Mouse (Mus musculus): ENCODE data around the gene Ap3b1. TPM values are rescaled to one million over a fixed set of nuclear protein-coding genes. Genes with fewer than 3 reads are reported as not detected.

Ap3b1 gene
- polyA plus RNA-seq, 1 experiment from 2014 or later = 16.4 TPM

DNA sequence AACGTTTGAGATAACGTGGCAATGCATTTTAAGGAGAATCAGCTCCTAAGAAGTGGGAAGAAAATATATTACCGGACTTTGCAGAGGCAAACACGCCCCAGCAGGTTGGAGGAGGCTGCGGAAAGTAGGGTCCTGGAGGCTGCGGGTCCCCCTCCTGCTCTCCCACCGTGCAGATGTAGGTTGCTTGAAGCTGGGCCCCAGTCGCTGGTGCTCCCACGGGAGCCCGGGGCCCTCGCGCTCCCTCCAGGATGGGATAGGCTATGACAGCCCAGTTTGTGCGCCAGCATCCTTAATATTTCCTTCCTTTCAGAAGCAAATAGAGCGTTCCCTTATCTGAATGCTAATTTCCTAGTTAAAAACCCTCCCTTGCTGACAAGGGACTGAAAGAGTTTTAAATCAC lies 236.5 kb downstream of the Ap3b1 start:
- no peaks in the 10 kb centered on the region for H3K36me3 ChIP-seq (replicated peaks)
- ATAC-seq (ENCODE audit: insufficient read depth) = no peak
- no peaks in the 10 kb centered on the region for H3K9me3 ChIP-seq (replicated peaks)
- H3K4me2 ChIP-seq = no peak overlapping the region
- WGBS (ENCODE audit: insufficient replicate concordance) = 4% methylated on average over 14 of the region's 14 CpGs
- peaks cover 76% of the 10 kb centered on the region for H3K27me3 ChIP-seq
- no peak overlapping the region for H3K27ac ChIP-seq (replicated peaks)
- H3K4me1 ChIP-seq (replicated peaks) = no peaks in the 10 kb centered on the region
- H3K4me3 ChIP-seq (replicated peaks) = no peak overlapping the region
- H3K9ac ChIP-seq = no peak overlapping the region

DNA sequence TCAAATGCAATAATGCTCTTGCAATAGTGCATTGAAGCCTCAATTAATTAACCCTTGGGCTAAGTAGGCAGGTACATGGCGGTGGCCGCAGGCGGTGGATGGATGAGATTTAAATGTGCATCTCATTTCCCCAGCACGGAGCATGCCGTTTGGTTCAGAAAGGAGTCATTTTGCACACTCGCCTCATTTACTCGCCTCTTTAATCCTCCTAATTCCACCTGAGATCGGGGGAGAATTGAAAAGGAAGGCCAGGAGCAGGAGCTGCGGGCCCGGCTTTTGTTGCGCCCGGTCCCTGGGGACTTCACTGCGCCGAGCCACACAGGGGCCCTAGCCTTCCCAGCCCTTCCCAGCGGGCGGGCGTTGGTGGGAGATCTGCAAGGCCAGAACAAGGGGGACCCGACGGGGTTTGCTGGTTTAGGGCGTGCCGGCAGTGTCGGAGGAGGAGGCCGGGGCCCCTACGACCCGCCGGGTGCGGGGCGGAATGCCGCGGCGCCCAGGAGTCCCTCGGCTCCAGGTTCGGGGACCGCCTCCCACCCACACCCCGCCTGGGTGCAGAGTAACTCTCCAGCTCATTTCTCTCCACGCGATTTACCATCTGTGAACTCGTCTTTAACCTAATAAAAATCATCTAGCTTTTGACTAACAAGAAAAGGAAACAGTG lies 237.1 kb downstream of the Ap3b1 start:
- ATAC-seq (ENCODE audit: insufficient read depth) = no peak
- peaks cover 77% of the 10 kb centered on the region for H3K27me3 ChIP-seq

DNA sequence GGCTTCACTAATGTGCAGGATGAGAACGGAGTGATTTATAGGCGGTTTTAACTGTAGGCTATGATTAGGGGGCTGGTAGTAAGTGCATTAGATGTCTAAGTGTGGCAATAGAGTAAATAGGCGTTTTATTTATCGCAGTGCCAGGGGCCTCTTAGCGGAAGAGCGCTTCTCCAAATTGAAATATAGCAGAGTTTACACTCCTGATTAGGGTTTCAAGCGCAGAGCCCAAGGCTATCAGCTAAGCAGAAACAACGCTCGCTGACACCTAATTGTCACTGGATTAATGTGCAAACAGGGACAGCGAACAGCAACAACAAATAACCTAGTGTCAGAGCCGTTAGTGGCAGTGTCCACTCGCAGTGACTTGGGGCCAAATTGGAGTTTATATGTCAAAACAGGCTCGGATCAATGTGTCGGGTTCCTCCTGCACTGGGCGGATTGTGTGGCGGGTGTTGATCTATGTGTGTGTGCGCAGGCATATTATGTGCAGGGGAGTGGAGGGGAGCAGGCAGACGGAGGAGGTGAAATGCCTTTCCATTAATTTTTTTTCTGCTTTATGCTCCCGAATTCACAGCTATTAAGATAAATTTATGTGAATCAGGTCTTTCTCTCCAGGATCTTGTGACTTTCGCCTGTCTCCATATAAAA lies 237.8 kb downstream of the Ap3b1 start:
- H3K4me3 ChIP-seq (replicated peaks) = no peak overlapping the region

More for the DNA sequence above, 237.1 kb downstream of the Ap3b1 start:
- H3K4me2 ChIP-seq = 0 out of 2 replicates have a peak overlapping the region, but pooled peaks have one; percentile 5
- H3K27ac ChIP-seq (replicated peaks) = no peak overlapping the region
- no peak overlapping the region for H3K9ac ChIP-seq
- no peak overlapping the region for H3K4me3 ChIP-seq (replicated peaks)
- H3K36me3 ChIP-seq (replicated peaks) = no peaks in the 10 kb centered on the region
- H3K9me3 ChIP-seq (replicated peaks) = no peaks in the 10 kb centered on the region
- H3K4me1 ChIP-seq (replicated peaks) = no peaks in the 10 kb centered on the region
- WGBS (ENCODE audit: insufficient replicate concordance) = 2% methylated on average over 38 of the region's 38 CpGs

GRCm38 (mm10) chr13:94599718-94600117 lies 241.0 kb downstream of the Ap3b1 start:
- H3K9ac ChIP-seq = no peak overlapping the region
- ATAC-seq (ENCODE audit: insufficient read depth) = no peak
- WGBS (ENCODE audit: insufficient replicate concordance) = 24% methylated on average over 8 of the region's 8 CpGs
- H3K27ac ChIP-seq (replicated peaks) = no peak overlapping the region
- no peak overlapping the region for H3K4me2 ChIP-seq
- H3K36me3 ChIP-seq (replicated peaks) = no peaks in the 10 kb centered on the region
- no peak overlapping the region for H3K4me3 ChIP-seq (replicated peaks)
- peaks cover 75% of the 10 kb centered on the region for H3K27me3 ChIP-seq
- no peaks in the 10 kb centered on the region for H3K9me3 ChIP-seq (replicated peaks)
- no peaks in the 10 kb centered on the region for H3K4me1 ChIP-seq (replicated peaks)

More for the DNA sequence above, 237.8 kb downstream of the Ap3b1 start:
- Histone ChIP-seq H3K4me1 (replicated peaks) (no peaks in the 10 kb centered on the region), H3K9ac (no peak overlapping the region), H3K9me3 (replicated peaks) (no peaks in the 10 kb centered on the region), H3K27me3 (peaks cover 79% of the 10 kb centered on the region), H3K4me2 (no peak overlapping the region), H3K36me3 (replicated peaks) (no peaks in the 10 kb centered on the region), H3K27ac (replicated peaks) (no peak overlapping the region)
- WGBS (ENCODE audit: insufficient replicate concordance) = 10% methylated on average over 20 of the region's 20 CpGs
- ATAC-seq (ENCODE audit: insufficient read depth) = no peak

DNA sequence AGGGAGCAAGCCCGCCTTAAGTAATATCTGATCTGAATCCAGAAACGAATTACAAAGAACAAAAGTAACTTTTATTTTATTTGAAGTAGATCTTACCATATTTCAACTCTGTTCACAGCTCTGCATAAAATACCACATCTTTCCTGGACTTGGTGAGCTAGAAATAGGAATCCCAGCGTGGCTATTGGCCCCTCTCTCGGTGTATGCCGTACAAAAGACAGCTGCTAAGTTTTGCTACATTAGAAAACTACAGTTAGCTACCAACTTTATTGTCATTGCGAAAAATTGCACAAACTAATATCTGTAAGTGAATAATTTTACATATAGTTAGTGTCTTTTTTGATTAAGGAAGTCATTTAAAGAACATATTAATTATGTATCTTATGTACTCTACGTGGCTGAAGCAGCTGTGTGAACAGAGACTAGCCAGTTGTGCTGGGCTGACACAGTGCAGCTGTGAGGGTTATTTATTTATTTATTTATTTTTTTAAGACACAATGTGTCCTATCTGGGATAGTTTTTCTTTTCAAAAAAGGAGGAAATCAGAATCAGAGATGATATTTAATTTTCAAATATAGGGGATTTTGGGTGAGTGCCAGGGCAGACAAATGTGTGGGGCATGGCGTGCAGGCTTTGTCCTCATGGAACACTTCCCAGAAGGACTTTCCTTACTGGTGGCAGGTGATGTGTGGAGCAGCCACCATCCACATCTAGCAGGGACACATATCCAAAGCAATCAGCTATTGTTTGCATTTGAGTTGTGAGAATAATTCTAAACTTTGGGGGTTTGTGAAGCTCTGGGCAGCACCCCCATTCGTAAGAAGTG lies 248.5 kb downstream of the Ap3b1 start:
- H3K4me2 ChIP-seq = no peak overlapping the region
- H3K36me3 ChIP-seq (replicated peaks) = no peaks in the 10 kb centered on the region
- peaks cover 32% of the 10 kb centered on the region; the same call in 1 of the 2 replicates for H3K27me3 ChIP-seq
- no peak overlapping the region for H3K9ac ChIP-seq
- H3K9me3 ChIP-seq (replicated peaks) = no peaks in the 10 kb centered on the region
- no peak overlapping the region for H3K4me3 ChIP-seq (replicated peaks)
- no peak for ATAC-seq (ENCODE audit: insufficient read depth)
- H3K4me1 ChIP-seq (replicated peaks) = no peaks in the 10 kb centered on the region
- H3K27ac ChIP-seq (replicated peaks) = no peak overlapping the region
- WGBS (ENCODE audit: insufficient replicate concordance) = 64% methylated on average over 9 of the region's 9 CpGs

DNA sequence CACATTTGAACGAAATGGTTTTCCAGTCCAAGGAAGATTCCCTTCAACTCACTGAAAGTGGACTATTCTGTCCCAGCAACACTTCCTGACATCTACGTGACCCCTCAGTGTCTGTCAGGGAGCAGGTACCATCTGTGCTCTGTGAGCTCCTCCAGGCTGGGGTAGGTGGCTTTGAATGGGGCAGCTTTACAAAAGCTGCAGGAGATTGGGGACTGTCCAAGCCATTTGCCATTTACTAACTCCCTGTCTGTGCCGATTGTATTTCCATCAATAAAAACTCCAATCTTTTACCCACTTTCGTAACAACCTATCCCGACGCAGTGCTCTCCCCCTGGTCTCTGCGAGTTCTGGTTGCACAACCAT lies 249.1 kb downstream of the Ap3b1 start:
- peaks cover 28% of the 10 kb centered on the region; the same call in 1 of the 2 replicates for H3K27me3 ChIP-seq
- H3K9ac ChIP-seq = no peak overlapping the region
- H3K4me1 ChIP-seq (replicated peaks) = no peaks in the 10 kb centered on the region
- H3K4me3 ChIP-seq (replicated peaks) = no peak overlapping the region
- no peaks in the 10 kb centered on the region for H3K36me3 ChIP-seq (replicated peaks)
- WGBS (ENCODE audit: insufficient replicate concordance) = 64% methylated on average over 7 of the region's 7 CpGs
- H3K9me3 ChIP-seq (replicated peaks) = no peaks in the 10 kb centered on the region
- ATAC-seq (ENCODE audit: insufficient read depth) = no peak
- no peak overlapping the region for H3K27ac ChIP-seq (replicated peaks)
- no peak overlapping the region for H3K4me2 ChIP-seq

GRCm38 (mm10) chr13:94608420-94608831 lies 249.7 kb downstream of the Ap3b1 start:
- Histone ChIP-seq H3K9ac (no peak overlapping the region), H3K36me3 (replicated peaks) (no peaks in the 10 kb centered on the region), H3K4me1 (replicated peaks) (no peaks in the 10 kb centered on the region), H3K27me3 (peaks cover 27% of the 10 kb centered on the region; the same call in 1 of the 2 replicates), H3K27ac (replicated peaks) (no peak overlapping the region), H3K4me2 (no peak overlapping the region), H3K4me3 (replicated peaks) (no peak overlapping the region), H3K9me3 (replicated peaks) (no peaks in the 10 kb centered on the region)
- 28% methylated on average over 11 of the region's 11 CpGs for WGBS (ENCODE audit: insufficient replicate concordance)
- ATAC-seq (ENCODE audit: insufficient read depth) = no peak

DNA sequence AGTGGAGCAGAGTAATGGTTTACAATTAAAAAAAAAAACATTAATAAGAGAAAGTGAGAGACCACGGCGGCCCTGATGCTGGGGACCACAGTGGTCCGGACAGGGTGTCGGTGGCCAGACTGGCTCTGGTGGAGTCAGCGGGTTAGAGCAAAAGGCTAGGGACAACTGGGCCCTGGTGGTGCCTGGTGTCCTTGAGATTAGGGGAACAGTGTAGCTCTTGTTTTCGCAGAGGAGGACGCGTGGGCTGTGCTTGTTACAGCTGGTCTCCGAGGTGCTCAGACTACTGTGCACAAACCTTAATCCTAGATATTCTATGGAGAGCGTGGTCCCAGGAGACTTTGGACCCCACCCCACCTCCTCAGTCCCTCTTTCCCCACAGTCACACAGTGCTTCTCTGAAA lies 250.2 kb downstream of the Ap3b1 start:
- Histone ChIP-seq H3K9me3 (replicated peaks) (no peaks in the 10 kb centered on the region), H3K4me3 (replicated peaks) (no peak overlapping the region), H3K27me3 (peaks cover 23% of the 10 kb centered on the region; the same call in 1 of the 2 replicates), H3K4me1 (replicated peaks) (no peaks in the 10 kb centered on the region), H3K27ac (replicated peaks) (no peak overlapping the region), H3K36me3 (replicated peaks) (no peaks in the 10 kb centered on the region), H3K4me2 (no peak overlapping the region), H3K9ac (no peak overlapping the region)
- no peak for ATAC-seq (ENCODE audit: insufficient read depth)
- 72% methylated on average over 10 of the region's 10 CpGs for WGBS (ENCODE audit: insufficient replicate concordance)

Small RNA genes lying within 50 kb of the gene (microRNA-seq; reads per million reads assigned to microRNA genes)
- not detected for gene Gm25109

Other genes starting within 250 kb of the Ap3b1 start
- 7.3 and 8.6 TPM in 2 replicates for gene Scamp1, start 73.1 kb upstream of the Ap3b1 start, polyA plus RNA-seq (2015; fragmentation: Nextera tagmentation; extraction: Ambion mirVana)